Mouse (Mus musculus): ENCODE results near the gene Reep6. TPM values are rescaled to one million over a fixed set of nuclear protein-coding genes. Genes with fewer than 3 reads are reported as not detected.

The Reep6 gene
- 4.3 and 7.3 TPM in 2 replicates for polyA plus RNA-seq (2015; fragmentation: Nextera tagmentation; extraction: Ambion mirVana)

DNA sequence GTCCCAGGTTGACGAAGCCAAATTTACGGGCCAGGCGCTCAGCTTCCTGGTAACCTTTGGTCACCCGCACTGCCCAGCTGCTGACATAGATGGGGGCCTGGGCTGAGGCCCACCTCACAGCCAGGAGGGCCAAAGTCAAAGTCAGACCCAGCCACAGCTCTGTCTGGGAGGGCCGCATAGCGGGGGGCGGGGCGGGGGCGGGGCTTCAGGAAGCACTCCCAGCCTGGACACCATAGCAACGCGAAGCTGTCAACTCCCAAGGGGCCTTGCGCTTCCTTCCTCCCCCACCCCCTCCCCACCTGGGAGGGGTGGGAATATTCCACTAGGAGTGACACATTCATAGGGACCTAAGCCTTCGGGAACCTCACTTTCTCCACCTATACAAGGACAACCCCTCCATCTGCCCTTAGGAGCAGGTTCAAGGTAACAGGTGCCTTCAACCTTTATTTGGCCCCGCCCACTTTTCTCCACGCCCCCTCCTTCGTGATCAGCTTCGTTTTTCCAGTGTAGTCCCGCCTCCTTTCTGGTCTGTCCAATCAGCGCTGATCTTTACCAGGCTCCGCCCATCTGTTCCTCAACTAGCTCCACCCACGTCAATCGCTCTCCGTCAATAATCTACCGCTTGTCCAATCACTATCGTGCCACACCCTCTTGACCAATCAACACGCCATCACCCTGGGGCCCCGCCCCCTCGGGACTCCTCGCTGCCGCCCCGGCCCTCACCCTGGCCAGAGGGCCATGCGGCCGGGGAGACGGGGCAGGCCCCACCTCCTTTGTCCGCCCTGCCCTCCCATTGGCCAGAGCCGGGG is at the start of gene Reep6, which contains the start of gene Pcsk4:
Gene Reep6 (plus strand): TSS at position 681 of the 809 bp plus-strand sequence.
Gene Pcsk4 (minus strand): TSS at position 226 of the 809 bp plus-strand sequence.
- Histone ChIP-seq H3K4me2 (peak within 1 kb of the TSS; percentile 96), H3K9me3 (replicated peaks) (no peaks in the 10 kb centered on the region), H3K9ac (replicated peaks) (peak within 1 kb of the TSS; percentile 54), H3K27me3 (replicated peaks) (peaks cover 16% of the 10 kb centered on the region), H3K36me3 (no peaks in the 10 kb centered on the region), H3K4me3 (replicated peaks) (peak within 1 kb of the TSS; percentile 53), H3K4me1 (peaks cover 17% of the 10 kb centered on the region), H3K27ac (replicated peaks) (no peak within 1 kb of the TSS)
- 6% methylated on average over 36 of the region's 36 CpGs for WGBS
- peak; percentile 92 for ATAC-seq (ENCODE audit: low FRiP score)

DNA sequence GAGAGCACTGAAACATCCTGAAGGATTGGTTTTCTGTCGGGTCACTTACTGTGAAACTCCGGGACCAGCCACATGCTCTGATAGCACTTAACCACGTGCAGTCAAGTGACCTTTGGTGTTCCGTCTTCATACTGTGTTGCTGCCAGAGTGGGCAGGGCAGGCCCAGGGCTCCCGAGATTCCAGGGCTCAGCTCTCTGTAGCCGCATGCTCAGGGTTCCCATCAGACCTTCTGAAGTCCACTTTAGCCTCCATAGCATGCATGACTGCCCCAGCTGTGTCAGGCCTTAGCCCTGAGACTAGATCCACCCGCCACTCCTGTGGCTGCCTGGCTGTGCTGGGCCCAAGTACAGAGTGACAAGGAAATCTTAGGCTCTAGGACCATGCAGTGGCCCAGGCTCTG is 48.4 kb upstream of the Reep6 start:
- WGBS: 87% methylated on average over 7 of the region's 7 CpGs
- H3K9ac ChIP-seq (replicated peaks): no peak overlapping the region
- peaks cover 93% of the 10 kb centered on the region for H3K36me3 ChIP-seq
- H3K4me3 ChIP-seq (replicated peaks): no peak overlapping the region
- no peaks in the 10 kb centered on the region for H3K27me3 ChIP-seq (replicated peaks)
- no peak overlapping the region for H3K4me2 ChIP-seq
- no peak for ATAC-seq (ENCODE audit: low FRiP score)
- H3K4me1 ChIP-seq: peaks cover 9% of the 10 kb centered on the region
- H3K27ac ChIP-seq (replicated peaks): 0 out of 2 replicates have a peak overlapping the region, but pooled peaks have one; percentile 37
- no peaks in the 10 kb centered on the region for H3K9me3 ChIP-seq (replicated peaks)

DNA sequence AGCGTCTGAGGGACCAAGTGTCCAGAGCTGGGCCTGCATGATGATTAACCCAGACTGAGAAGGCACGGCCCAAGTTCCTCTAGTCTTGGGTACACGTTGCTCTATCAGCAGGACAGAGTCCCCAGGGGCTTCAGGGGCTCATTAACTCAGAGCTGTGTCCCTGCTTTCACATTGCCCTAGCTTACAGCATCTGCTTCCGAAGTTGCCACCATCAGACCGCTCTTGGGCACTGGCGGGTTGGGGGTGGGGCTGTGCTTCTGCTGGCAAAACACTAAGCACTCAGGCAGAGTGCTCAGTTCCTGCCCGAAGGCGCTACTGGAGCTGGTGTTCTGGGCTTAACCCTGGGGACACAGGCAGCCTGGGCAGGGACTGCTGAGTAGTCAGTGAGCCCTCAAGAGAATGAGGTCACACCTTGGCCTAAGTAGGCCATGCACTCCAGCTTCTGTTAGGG is 47.8 kb upstream of the Reep6 start:
- Histone ChIP-seq H3K4me1 (peaks cover 9% of the 10 kb centered on the region), H3K9ac (replicated peaks) (0 out of 2 replicates have a peak overlapping the region, but pooled peaks have one; percentile 6), H3K4me2 (no peak overlapping the region), H3K36me3 (peaks cover 93% of the 10 kb centered on the region), H3K9me3 (replicated peaks) (no peaks in the 10 kb centered on the region), H3K4me3 (replicated peaks) (no peak overlapping the region), H3K27me3 (replicated peaks) (no peaks in the 10 kb centered on the region), H3K27ac (replicated peaks) (0 out of 2 replicates have a peak overlapping the region, but pooled peaks have one; percentile 37)
- WGBS: 51% methylated on average over 8 of the region's 8 CpGs
- ATAC-seq (ENCODE audit: low FRiP score): no peak; the same call in 1 of the 2 replicates

DNA sequence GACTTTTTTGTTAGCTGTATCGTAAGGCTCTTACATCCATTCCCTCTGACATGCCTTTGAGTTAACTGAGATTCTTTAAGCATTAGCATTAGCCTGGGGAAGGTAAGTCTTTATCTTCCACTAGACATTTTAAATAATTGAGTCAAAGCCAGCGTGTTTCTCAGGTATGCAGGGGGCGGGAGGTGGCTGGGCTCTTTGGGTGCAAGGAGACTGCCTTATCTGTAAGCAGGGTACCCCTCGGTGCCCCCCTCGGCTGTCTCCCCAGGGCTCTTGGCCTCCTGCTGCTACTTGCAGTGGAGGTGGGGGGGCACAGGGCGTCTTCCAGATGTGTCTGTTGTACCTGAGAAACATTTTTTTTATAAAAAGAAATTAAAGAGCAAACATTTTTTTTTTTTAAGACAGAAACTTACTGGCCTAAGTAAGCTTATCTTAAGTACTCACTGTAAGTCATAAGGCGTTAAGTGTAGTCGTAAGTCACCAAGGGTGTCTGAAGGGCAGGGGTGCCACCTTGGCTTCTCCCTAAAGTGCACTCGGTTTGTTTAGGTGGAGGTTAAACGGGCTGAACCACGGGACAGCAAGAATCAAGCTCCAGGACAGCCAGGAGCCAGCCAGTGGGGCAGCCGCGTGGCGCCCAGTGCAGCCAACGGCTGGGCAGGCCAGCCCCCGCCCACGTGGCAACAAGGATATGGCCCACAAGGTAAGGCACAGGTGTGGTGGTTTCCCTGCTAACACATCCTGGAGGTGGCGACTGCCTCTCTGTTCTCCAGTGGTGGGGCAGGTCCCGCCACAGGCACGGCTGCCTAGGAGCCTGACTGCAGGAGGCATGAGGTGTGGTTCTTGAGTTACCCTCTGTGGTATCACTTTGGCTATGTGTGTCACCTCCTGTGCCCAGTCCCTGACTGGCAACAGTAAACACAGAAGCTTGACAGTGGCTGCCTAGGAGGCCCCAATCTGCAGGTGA is 47.0 kb upstream of the Reep6 start:
- Histone ChIP-seq H3K36me3 (peaks cover 90% of the 10 kb centered on the region), H3K4me1 (peaks cover 9% of the 10 kb centered on the region), H3K27me3 (replicated peaks) (no peaks in the 10 kb centered on the region), H3K4me3 (replicated peaks) (no peak overlapping the region), H3K9me3 (replicated peaks) (no peaks in the 10 kb centered on the region), H3K27ac (replicated peaks) (no peak overlapping the region), H3K9ac (replicated peaks) (no peak overlapping the region), H3K4me2 (no peak overlapping the region)
- WGBS: 90% methylated on average over 20 of the region's 20 CpGs
- ATAC-seq (ENCODE audit: low FRiP score): no peak

DNA sequence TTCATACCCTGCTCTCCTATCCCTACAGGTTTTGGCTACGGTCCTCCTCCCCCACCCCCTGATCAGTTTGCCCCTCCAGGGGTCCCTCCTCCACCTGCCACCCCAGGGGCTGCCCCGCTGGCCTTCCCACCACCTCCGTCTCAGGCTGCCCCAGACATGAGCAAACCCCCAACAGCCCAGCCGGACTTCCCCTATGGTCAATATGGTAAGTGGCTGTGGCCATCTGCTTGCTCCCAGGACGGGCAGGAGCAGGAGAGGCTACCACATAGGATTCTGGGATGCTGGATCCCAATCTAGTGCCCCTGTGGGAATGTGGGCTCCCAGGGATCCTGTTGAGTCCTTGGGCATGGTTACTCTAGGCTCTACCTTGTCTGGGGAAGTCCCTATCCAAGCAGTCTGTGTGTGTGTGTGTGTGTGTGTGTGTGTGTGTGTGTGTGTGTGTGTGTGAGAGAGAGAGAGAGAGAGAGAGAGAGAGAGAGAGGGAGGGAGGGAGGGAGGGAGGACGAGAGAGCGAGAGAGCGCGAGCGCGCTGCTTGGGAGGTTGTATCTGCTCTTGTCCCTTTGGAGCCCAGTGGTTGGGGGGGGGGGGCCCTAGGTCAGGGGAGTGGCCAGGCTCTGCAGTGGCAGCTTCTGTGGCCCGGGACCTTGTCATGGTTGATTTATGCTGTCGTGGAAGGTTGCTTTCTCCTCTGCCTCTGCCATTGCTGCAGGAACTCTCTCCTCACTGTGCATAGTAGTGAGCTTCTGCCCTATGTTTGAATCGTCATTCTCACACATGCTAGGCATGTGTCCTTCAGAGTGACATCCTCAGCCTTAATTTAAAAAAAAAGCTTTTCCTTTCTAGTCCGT is 44.3 kb upstream of the Reep6 start:
- no peak for ATAC-seq (ENCODE audit: low FRiP score)
- no peaks in the 10 kb centered on the region for H3K9me3 ChIP-seq (replicated peaks)
- H3K27me3 ChIP-seq (replicated peaks): no peaks in the 10 kb centered on the region
- peaks cover 9% of the 10 kb centered on the region for H3K4me1 ChIP-seq
- H3K4me2 ChIP-seq: no peak overlapping the region
- no peak overlapping the region for H3K9ac ChIP-seq (replicated peaks)
- no peak overlapping the region for H3K4me3 ChIP-seq (replicated peaks)
- H3K27ac ChIP-seq (replicated peaks): no peak overlapping the region
- WGBS: 73% methylated on average over 14 of the region's 15 CpGs
- H3K36me3 ChIP-seq: peaks cover 70% of the 10 kb centered on the region

DNA sequence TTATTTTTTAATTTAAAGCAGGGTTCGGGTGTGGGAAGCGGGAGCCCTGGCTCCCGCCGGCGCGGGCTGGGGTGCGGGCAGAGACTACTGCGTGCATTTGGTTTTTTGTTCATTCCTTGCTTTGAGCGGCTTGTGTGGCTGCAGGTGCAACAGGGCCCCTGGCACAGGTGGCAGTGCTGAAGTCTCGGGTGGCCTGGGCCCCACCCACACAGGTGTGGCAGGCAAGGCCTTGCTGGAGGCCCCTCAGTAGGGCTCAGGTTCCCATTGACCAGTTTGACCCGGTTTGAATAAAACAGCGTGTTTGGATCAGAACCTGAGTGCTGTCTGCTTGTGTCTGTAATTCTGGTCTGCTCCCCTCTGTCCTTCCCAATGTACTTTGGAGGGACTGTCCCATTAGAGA is 41.7 kb upstream of the Reep6 start:
- Histone ChIP-seq H3K4me1 (peaks cover 8% of the 10 kb centered on the region), H3K9ac (replicated peaks) (no peak overlapping the region), H3K36me3 (peaks cover 45% of the 10 kb centered on the region), H3K27ac (replicated peaks) (no peak overlapping the region), H3K27me3 (replicated peaks) (no peaks in the 10 kb centered on the region), H3K4me2 (no peak overlapping the region), H3K4me3 (replicated peaks) (no peak overlapping the region), H3K9me3 (replicated peaks) (no peaks in the 10 kb centered on the region)
- 93% methylated on average over 12 of the region's 12 CpGs for WGBS
- ATAC-seq (ENCODE audit: low FRiP score): no peak

DNA sequence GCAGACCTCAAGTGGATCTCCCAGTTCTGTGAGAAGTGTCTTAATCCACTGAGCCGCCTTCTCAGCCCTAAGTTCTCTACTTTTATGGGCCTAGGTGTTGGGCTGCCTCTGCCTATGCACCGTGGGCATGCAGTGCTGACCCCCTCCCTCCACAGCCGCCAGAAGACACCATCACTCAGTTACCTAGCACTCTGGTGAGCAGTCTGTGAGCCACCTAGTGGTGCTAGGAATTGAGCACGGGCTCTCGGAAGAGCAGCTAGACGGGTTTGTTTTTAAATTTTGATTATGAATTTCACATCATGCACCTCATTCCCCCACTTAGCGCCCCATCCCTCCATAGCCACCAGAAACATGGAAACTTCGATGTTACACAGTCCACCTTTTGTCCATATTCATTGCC is 41.1 kb upstream of the Reep6 start:
- no peak overlapping the region for H3K4me3 ChIP-seq (replicated peaks)
- no peak overlapping the region for H3K27ac ChIP-seq (replicated peaks)
- 74% methylated on average over 8 of the region's 8 CpGs for WGBS
- peaks cover 40% of the 10 kb centered on the region for H3K36me3 ChIP-seq
- peaks cover 14% of the 10 kb centered on the region for H3K4me1 ChIP-seq
- no peaks in the 10 kb centered on the region for H3K27me3 ChIP-seq (replicated peaks)
- no peak for ATAC-seq (ENCODE audit: low FRiP score)
- no peaks in the 10 kb centered on the region for H3K9me3 ChIP-seq (replicated peaks)
- no peak overlapping the region for H3K9ac ChIP-seq (replicated peaks)
- no peak overlapping the region for H3K4me2 ChIP-seq

DNA sequence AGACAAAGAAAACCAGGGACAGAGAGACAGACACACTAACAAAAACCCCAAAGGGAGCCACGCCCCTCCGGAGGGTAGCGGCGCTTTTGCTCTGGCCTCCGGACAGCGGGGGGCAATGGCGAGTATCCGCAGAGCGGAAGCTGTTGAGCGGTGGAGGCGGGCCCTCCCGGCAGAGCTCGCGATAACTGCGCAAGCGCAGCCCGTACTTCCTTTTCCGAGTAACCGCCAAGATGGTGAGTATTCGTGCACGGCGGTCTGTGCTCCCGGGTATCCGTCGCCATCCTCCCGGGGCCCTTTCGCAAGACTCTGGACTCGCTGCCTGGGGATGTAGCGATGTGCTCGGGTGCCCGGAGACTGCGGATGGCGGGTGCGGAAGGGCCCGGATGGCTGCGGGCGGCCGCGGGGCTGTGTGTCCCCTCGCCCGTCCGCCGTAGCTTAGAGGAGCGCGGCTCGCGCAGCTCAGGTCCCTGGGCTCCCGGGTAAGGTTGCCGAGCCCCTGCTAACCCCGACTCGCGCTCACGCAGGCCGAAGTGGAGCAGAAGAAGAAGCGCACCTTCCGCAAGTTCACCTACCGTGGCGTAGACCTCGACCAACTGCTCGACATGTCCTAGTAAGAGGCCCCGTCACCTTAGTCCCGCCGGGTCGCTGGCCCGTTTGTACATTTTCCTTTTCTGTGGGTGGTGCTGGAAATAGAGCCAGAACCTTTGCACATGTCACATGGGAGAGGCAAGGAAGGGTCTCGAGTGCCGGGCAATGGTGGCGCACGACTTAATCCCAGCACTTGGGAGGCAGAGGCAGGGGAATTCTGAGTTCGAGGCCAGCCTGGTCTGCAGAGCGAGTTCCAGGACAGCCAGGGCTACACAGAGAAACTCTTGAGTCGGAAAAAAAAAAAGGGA is 37.3 kb upstream of the Reep6 start, which contains the start of gene Rps15:
Gene Rps15 (plus strand): TSS at position 203 of the 896 bp plus-strand sequence.
- H3K9ac ChIP-seq (replicated peaks): peak within 1 kb of the TSS; percentile 95
- WGBS: under 1% methylated on average over 72 of the region's 72 CpGs
- H3K4me3 ChIP-seq (replicated peaks): peak within 1 kb of the TSS; percentile 88
- no peaks in the 10 kb centered on the region for H3K9me3 ChIP-seq (replicated peaks)
- H3K4me1 ChIP-seq: peaks cover 52% of the 10 kb centered on the region
- H3K36me3 ChIP-seq: peaks cover 22% of the 10 kb centered on the region
- peak within 1 kb of the TSS; percentile 94 for H3K27ac ChIP-seq (replicated peaks)
- peak within 1 kb of the TSS; percentile 82 for H3K4me2 ChIP-seq
- peak; percentile 77 for ATAC-seq (ENCODE audit: low FRiP score)
- H3K27me3 ChIP-seq (replicated peaks): no peaks in the 10 kb centered on the region

DNA sequence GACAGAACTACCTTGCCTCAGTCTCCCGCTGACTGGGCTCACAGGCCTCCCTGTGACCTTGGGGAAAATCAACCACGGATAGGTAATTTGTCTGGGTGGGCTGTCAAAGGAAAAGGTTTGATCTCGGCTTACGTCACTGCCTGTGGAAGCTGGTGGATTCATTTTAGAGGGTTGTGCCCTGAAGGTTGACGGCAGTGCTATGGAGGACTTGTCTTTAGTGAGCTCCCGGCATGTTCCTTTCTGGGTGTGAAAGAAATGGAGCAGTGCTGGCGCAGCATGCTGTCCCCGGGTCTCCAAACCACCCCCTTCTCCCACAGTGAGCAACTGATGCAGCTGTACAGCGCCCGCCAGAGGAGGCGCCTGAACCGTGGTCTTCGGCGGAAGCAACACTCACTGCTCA is 36.4 kb upstream of the Reep6 start:
- H3K9ac ChIP-seq (replicated peaks): peak overlapping the region; percentile 95
- no peaks in the 10 kb centered on the region for H3K9me3 ChIP-seq (replicated peaks)
- peaks cover 60% of the 10 kb centered on the region for H3K4me1 ChIP-seq
- 27% methylated on average over 14 of the region's 14 CpGs for WGBS
- H3K27me3 ChIP-seq (replicated peaks): no peaks in the 10 kb centered on the region
- peaks cover 16% of the 10 kb centered on the region for H3K36me3 ChIP-seq
- H3K4me2 ChIP-seq: peak overlapping the region; percentile 82
- H3K4me3 ChIP-seq (replicated peaks): peak overlapping the region; percentile 88
- no peak for ATAC-seq (ENCODE audit: low FRiP score)
- peak overlapping the region; percentile 94; the same call in 1 of the 2 replicates for H3K27ac ChIP-seq (replicated peaks)

DNA sequence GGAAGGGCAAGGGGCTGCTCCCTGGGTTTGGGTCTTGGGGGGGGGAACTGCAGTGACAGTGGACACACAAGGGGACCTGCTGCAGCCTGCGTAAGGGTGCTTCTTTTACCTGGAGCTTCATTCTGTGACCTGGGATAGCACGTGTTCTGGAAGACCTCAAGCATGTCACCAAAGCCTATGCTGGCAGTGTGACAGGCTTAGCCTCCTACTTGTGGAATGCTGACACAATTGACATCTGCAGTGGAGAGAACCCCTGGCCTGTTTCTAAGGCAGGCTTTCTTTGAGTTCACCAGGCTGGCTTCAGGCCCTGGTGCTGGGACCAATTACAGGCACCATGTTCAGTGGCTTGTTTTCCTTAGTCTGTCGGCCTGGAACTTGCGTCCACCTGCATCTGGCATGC is 35.4 kb upstream of the Reep6 start:
- 81% methylated on average over 4 of the region's 4 CpGs for WGBS
- Histone ChIP-seq H3K27ac (replicated peaks) (no peak overlapping the region), H3K9me3 (replicated peaks) (no peaks in the 10 kb centered on the region), H3K4me1 (peaks cover 67% of the 10 kb centered on the region), H3K36me3 (peaks cover 15% of the 10 kb centered on the region), H3K4me3 (replicated peaks) (0 out of 2 replicates have a peak overlapping the region, but pooled peaks have one; percentile 88), H3K4me2 (0 out of 2 replicates have a peak overlapping the region, but pooled peaks have one; percentile 82), H3K9ac (replicated peaks) (no peak overlapping the region), H3K27me3 (replicated peaks) (no peaks in the 10 kb centered on the region)
- ATAC-seq (ENCODE audit: low FRiP score): no peak

Measured in neural tube, embryonic 15.5 days (tissue).